Mouse (Mus musculus) embryonic facial prominence, embryonic 14.5 days (tissue): Measurements from ENCODE around the gene Speer4f1. TPM values are rescaled to one million over a fixed set of nuclear protein-coding genes. Genes with fewer than 3 reads are reported as not detected.
A peak's percentile ranks its signal among the peaks of the same experiment; 100 is the strongest.

Experiments used
- ATAC-seq: fragments of 200-750 bp; cut with Nextera tagmentation; 2 replicates; pipeline ENCODE4 v1.8.0; 2017; ENCODE audit warnings: low read depth, moderate number of reproducible peaks, moderate TSS enrichment
- DNase-seq: peaks from one replicate; pipeline ENCODE4 v3.0.0-alpha.2; 2015; ENCODE audit warnings: low spot score
- H3K27ac ChIP-seq: fragments of 300-500 bp; sonication (generic); replicated peaks from 2 replicates; pipeline ENCODE4 v1.5.1; 2014; ENCODE audit warnings: low read depth, mild to moderate bottlenecking, low read length, moderate library complexity
- H3K27me3 ChIP-seq: fragments of 300-500 bp; sonication (generic); replicated peaks from 2 replicates; pipeline ENCODE4 v1.6.1; 2014; ENCODE audit warnings: low read length; ENCODE audit not compliant: control insufficient read depth, insufficient read depth
- H3K36me3 ChIP-seq: fragments of 300-500 bp; sonication (generic); 2 replicates; pipeline ENCODE4 v1.6.1; 2014; ENCODE audit warnings: low read length, mixed read lengths; ENCODE audit not compliant: control insufficient read depth, insufficient read depth
- H3K4me1 ChIP-seq: fragments of 300-500 bp; sonication (generic); 2 replicates; pipeline ENCODE4 v1.6.1; 2014; ENCODE audit warnings: antibody characterized with exemption, low read length; ENCODE audit not compliant: control insufficient read depth, insufficient read depth
- H3K4me2 ChIP-seq: fragments of 300-500 bp; sonication (generic); 2 replicates; pipeline ENCODE4 v1.6.1; 2014; ENCODE audit warnings: low read depth, mild to moderate bottlenecking, low read length, moderate library complexity, mixed read lengths
- H3K4me3 ChIP-seq: fragments of 300-500 bp; sonication (generic); 2 replicates; pipeline ENCODE4 v1.5.1; 2014; ENCODE audit warnings: low read depth, mild to moderate bottlenecking, low read length
- H3K9ac ChIP-seq: fragments of 300-500 bp; sonication (generic); 2 replicates; pipeline ENCODE4 v1.6.1; 2014; ENCODE audit warnings: low read depth, mild to moderate bottlenecking, low read length, moderate library complexity, mixed read lengths
- H3K9me3 ChIP-seq: fragments of 300-500 bp; sonication (generic); 2 replicates; pipeline ENCODE4 v1.6.1; 2016; ENCODE audit warnings: low read length; ENCODE audit not compliant: control insufficient read depth
- WGBS: fragments of 180-500 bp; shearing (Covaris S2); extraction: QIAGEN DNeasy Blood & Tissue Kit; methylation state at CpG from one replicate; pipeline ENCODE4 v1.1.7; 2014; 5-methylcytosine and 5-hydroxymethylcytosine counted together
- polyA plus RNA-seq: library from polyadenylated mRNA; unstranded; fragments of >200 nt; fragmentation: Nextera tagmentation; extraction: Ambion mirVana; gene quantifications from 2 replicates; pipeline ENCODE4 v1.2.1, GENCODE M21; 2014

Speer4f1 gene
- polyA plus RNA-seq, 1 experiment from 2014 or later, result not detected

DNA sequence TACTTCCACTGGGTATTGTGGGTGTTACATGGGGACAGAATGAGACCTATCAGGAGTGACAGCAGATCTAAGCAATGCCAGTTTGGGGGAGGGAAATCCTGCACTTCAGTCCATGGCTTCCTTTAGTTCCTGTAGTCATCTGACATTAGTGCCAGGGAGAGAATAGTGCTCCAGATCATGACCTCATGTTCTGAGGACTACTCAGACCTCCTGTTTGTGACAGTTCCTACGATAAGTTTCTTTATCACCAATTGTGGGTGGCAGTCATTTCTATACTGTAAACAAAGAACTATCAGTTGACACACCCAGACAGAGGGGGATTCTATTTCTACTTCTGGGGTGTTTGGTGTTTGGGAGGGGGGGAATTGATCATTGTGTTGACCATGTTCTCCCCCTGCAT lies 578 bp downstream of the Speer4f1 start:
- no peak overlapping the region for H3K27ac ChIP-seq
- no peaks in the 10 kb centered on the region for H3K4me1 ChIP-seq
- DNase-seq (no peak), ATAC-seq (no peak)
- H3K9ac ChIP-seq, result no peak overlapping the region
- H3K4me2 ChIP-seq, result no peak overlapping the region
- no peak overlapping the region for H3K4me3 ChIP-seq
- no peaks in the 10 kb centered on the region for H3K27me3 ChIP-seq
- H3K9me3 ChIP-seq, result no peaks in the 10 kb centered on the region
- no peaks in the 10 kb centered on the region for H3K36me3 ChIP-seq
- WGBS, result 71% methylated on average over 1 of the region's 1 CpGs

DNA sequence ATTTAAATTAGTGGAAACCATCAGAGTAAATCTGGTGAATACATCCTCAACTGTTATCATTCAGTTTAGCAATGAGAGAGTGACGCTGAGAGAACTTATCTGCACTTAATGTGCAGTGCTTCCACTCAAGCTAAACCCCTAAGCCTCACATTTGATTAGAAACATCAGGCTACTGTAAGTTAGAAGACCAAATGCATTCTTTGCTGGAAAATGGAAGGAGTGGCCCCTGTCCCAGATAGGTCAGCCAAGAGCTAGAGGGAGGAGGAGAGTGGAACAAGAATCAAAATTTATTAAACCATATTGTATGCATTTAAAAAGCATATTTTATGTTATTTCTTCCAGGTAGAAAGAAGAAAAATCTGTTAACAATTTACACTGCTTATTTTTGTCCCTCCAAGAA lies 14.0 kb downstream of the Speer4f1 start:
- WGBS, result 42% methylated on average over 1 of the region's 1 CpGs
- H3K27ac ChIP-seq, result no peak overlapping the region
- H3K9me3 ChIP-seq, result no peaks in the 10 kb centered on the region
- H3K4me1 ChIP-seq, result 0 out of 2 replicates have a peak, but pooled peaks cover 3% of the 10 kb centered on the region
- ATAC-seq (no peak), DNase-seq (peak; percentile 59)
- H3K27me3 ChIP-seq, result no peaks in the 10 kb centered on the region
- no peaks in the 10 kb centered on the region for H3K36me3 ChIP-seq
- no peak overlapping the region for H3K4me2 ChIP-seq
- H3K4me3 ChIP-seq, result no peak overlapping the region
- H3K9ac ChIP-seq, result no peak overlapping the region

DNA sequence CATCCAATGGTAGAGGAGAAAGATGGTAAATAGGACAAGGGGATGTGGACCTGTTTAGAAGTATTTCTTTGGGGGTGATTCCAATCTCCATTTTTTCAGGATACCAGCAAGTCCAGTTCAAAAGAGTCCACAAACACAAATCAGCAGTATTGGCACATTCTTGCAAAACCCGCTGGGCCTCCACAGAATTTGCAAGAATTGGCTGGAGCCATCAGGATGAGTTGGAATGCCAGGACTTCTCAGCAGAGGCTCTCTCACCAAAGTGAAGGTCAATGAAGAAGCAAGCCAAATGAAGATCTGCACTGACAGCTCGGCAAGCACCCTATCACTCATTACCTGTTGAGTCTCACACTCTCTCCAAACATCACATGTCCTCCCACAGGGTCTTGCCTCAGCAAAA lies 19.7 kb downstream of the Speer4f1 start:
- Histone ChIP-seq H3K36me3 (no peaks in the 10 kb centered on the region), H3K4me3 (no peak overlapping the region), H3K4me1 (no peaks in the 10 kb centered on the region), H3K4me2 (no peak overlapping the region), H3K9ac (no peak overlapping the region), H3K27me3 (no peaks in the 10 kb centered on the region), H3K9me3 (no peaks in the 10 kb centered on the region), H3K27ac (no peak overlapping the region)
- no peak for ATAC-seq
- WGBS, result 82% methylated on average over 2 of the region's 2 CpGs
- no peak for DNase-seq

DNA sequence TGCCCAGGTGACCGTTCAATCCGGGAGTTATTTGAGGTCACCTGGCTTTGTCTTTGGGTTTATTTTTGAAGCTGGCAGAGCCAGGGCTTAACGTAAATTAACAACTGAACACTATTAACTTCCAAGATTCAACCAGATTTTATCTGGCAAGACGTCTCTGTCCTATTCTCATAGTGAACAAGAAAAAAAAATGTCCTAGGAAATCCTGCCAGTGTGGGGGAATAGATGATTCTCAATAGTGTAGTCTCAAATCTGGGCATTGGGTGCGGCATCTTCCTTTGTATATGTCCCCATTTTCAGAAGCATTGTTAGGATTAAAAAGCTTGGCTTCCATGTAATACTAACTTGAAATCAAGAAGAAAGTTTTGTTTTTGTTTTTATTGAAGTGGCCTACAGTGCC lies 20.8 kb downstream of the Speer4f1 start:
- H3K4me1 ChIP-seq, result no peaks in the 10 kb centered on the region
- 83% methylated on average over 5 of the region's 5 CpGs for WGBS
- H3K4me2 ChIP-seq, result no peak overlapping the region
- no peaks in the 10 kb centered on the region for H3K27me3 ChIP-seq
- DNase-seq, result no peak
- H3K27ac ChIP-seq, result no peak overlapping the region
- no peaks in the 10 kb centered on the region for H3K9me3 ChIP-seq
- ATAC-seq, result no peak
- H3K9ac ChIP-seq, result no peak overlapping the region
- no peak overlapping the region for H3K4me3 ChIP-seq
- no peaks in the 10 kb centered on the region for H3K36me3 ChIP-seq

DNA sequence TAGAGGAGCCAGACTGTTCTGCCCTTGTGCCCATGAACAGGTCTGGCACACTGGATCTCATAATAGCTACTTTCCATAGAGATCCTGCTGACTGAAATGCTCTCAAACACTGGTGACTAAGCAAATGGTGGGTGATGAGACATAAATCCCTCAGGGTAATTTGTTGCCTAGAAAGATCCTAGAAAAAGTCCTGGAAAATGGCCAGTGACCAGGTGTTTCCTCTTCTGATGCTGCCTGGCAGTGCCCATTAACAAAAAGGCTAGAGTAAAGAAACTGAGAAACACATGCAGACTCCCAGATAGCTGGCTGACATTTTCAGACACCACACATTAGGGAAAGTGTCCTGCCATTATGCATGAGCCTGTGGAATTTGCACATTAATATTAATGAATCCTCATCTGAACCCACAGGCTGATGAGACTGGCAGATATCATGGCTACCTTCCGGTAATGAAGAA lies 24.0 kb downstream of the Speer4f1 start:
- no peak for DNase-seq

DNA sequence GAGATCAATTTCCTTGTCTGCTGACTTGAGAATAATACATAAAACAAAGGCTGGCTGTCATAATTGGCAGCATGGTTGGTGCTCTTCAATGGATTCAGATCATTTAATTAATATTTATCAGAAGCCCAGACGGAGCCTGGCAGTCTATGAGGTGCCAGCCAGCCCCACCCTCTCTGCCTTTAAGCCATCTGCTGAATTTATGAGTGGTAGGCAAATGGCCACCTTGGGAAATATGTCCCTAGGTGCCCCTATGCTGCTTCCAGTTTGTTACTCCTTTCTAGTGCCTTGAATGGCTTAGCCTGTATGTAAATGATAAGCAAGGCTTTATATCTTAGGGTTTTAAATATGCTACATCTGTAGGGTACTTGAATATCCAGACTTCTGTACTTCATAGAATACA lies 25.0 kb downstream of the Speer4f1 start:
- 68% methylated on average over 1 of the region's 1 CpGs for WGBS
- no peaks in the 10 kb centered on the region for H3K27me3 ChIP-seq
- no peaks in the 10 kb centered on the region for H3K9me3 ChIP-seq
- H3K9ac ChIP-seq, result no peak overlapping the region
- no peaks in the 10 kb centered on the region for H3K4me1 ChIP-seq
- H3K36me3 ChIP-seq, result no peaks in the 10 kb centered on the region
- no peak for DNase-seq
- no peak overlapping the region for H3K27ac ChIP-seq
- no peak overlapping the region for H3K4me2 ChIP-seq
- ATAC-seq, result no peak
- H3K4me3 ChIP-seq, result no peak overlapping the region

More for the DNA sequence above, 24.0 kb downstream of the Speer4f1 start:
- H3K36me3 ChIP-seq, result no peaks in the 10 kb centered on the region
- no peaks in the 10 kb centered on the region for H3K9me3 ChIP-seq
- H3K4me1 ChIP-seq, result no peaks in the 10 kb centered on the region
- H3K27ac ChIP-seq, result no peak overlapping the region
- ATAC-seq, result no peak
- WGBS, result 77% methylated on average over 1 of the region's 1 CpGs
- H3K27me3 ChIP-seq, result no peaks in the 10 kb centered on the region
- no peak overlapping the region for H3K9ac ChIP-seq
- H3K4me3 ChIP-seq, result no peak overlapping the region
- no peak overlapping the region for H3K4me2 ChIP-seq

DNA sequence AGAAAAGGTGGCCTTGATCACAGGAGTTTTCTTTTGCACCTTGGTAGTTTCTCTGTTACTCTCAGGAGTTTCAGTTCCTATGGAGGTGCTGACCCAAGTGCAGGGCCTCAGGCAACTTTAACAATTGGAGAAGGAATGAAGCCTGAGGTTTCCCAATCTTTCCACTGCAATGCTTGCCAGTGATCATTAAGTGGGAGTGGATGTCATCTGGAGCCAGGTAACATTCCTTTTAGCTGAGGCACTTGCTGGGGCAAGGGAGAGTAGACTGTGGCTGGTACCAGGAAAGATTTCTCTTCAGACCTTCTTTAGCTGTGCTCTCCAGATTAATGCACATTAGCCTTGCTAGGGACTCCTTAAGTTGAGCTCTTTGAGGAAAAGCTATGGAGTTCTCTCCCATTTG lies 29.6 kb downstream of the Speer4f1 start:
- Histone ChIP-seq H3K9ac (no peak overlapping the region), H3K27ac (no peak overlapping the region), H3K36me3 (no peaks in the 10 kb centered on the region), H3K4me3 (no peak overlapping the region), H3K4me1 (no peaks in the 10 kb centered on the region), H3K9me3 (no peaks in the 10 kb centered on the region), H3K27me3 (no peaks in the 10 kb centered on the region), H3K4me2 (no peak overlapping the region)
- no peak for ATAC-seq
- no peak for DNase-seq

DNA sequence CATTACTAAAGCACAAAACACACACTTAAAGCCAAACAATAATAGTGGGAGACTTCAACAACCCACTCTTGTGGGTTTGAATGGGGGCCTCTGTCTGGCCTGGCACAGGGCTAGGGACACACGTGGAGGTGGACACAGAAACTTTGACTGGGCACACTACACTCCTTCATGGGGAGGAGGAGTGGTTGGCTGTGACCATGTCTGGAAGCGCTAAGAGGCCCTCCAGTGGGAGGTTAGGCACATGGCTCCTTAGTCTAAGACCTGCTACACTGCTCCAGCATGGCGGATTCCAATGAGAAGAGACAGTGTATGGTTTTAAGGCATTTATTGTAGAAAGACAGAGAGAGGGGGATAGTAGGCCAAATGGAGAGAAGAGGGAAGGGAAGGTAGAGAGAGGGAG lies 32.1 kb downstream of the Speer4f1 start:
- H3K9ac ChIP-seq, result no peak overlapping the region
- H3K9me3 ChIP-seq, result no peaks in the 10 kb centered on the region
- H3K4me2 ChIP-seq, result no peak overlapping the region
- DNase-seq (no peak), ATAC-seq (no peak)
- no peaks in the 10 kb centered on the region for H3K27me3 ChIP-seq
- 79% methylated on average over 3 of the region's 3 CpGs for WGBS
- H3K4me1 ChIP-seq, result no peaks in the 10 kb centered on the region
- H3K36me3 ChIP-seq, result no peaks in the 10 kb centered on the region
- no peak overlapping the region for H3K27ac ChIP-seq
- no peak overlapping the region for H3K4me3 ChIP-seq
